Mouse (Mus musculus) urinary bladder, postnatal 36 days (tissue): ENCODE data around the gene Rnf24.
"Not testable (repeated sequence)": the region's sequence is repeated elsewhere in the genome, so short reads cannot be mapped to it uniquely, and the experiment has no call there.

Experiments
- DNase-seq, 2 experiments: peaks; one replicate each; pipeline ENCODE4 v3.0.0; 2022; ENCODE audit warnings: low spot score in 2 of 2, mixed read lengths in 1 of 2

Gene Rnf24

DNA sequence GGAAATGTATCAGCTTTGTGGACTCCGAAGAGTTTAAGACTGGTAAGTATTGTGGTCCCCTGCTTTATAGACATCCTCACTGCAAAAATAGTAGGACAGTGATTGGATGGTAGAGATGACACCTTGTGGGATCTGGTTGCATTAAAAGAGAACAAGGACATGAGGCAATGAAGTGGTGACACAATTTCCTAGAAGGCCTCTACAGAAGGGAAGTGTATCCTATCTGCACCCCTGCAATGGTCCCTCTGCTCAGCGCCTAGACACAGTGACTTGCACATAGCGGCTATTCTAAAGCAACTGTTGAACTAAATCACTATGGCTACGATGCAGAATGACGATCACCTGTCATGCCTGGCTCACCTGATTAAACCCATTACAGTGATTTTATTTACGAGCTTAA is 15.1 kb downstream of the Rnf24 start:
- no peak for DNase-seq

DNA sequence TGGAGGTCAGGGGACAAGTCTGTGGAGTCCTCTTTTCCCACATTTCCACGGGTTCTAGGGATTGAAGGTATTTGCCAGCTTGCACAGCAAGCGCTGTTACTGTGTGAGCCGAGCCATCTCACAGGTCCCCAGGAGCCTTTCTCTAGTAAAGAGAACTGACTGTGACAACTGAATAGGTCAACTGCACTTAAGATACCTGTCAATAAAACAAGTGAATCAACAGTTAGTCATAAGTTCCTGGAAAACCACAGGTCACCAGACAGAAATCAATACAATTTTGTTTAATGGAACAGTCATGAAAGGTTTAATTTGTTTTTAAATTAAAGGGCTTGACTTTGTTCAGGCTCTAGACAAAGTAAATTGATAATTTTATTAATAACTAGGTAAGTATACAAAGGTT is 22.1 kb downstream of the Rnf24 start:
- DNase-seq: no peak

DNA sequence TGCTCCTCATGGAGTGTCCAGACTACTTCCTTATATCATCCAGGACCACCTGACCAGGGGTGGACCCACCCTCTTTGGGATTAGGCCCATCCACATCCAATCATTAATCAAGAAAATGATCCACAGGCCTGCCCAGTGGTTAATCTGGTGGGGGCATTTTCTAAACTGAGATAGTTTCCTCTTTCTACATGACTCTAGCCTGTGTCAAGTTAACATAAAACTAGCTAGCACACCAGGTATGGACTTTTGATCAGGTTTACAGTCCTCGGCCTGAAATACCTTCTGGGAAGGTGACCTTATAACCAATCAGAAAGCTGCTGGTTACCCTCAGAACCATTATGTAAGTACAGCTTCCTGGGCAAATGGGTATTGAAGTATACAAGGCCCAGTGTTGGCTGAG is 23.7 kb downstream of the Rnf24 start:
- no peak for DNase-seq

DNA sequence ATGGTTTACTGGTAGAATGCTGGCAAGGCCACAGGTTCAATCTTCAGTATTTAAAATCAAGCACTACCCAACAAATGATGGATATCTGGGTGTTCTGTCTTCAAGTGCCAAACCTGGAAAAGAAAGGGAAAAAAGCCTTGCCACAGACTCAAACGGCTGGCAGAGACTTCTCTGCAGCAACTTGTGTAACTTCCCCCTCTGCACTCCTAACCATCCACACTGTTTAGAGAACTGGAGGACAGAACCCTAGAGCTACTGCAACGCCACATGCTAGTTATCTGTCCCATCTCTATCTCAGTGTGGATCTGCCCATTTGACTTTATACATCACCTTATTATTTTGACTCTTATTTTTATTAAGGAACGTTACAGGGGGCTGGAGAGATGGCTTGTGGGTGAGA is 26.6 kb downstream of the Rnf24 start:
- no peak for DNase-seq

DNA sequence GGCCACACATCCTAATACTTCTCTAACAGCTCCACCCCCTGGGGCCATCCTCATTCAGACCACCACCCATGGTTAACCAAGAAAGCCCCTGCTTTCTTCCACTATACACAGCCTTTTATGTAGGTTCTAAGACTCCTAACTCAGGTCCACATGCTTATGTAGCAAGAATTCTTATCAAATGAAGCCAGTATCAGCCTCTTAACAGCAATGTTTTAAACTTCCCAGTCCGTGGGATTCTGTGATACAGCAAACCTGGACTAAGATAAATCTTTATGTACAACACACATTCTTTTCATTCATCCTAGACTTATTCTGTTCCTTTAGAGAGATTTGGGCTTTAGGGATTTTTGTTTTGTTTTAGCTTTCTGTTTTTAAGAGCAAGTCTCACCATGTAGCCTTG is 29.0 kb downstream of the Rnf24 start:
- no peak for DNase-seq

DNA sequence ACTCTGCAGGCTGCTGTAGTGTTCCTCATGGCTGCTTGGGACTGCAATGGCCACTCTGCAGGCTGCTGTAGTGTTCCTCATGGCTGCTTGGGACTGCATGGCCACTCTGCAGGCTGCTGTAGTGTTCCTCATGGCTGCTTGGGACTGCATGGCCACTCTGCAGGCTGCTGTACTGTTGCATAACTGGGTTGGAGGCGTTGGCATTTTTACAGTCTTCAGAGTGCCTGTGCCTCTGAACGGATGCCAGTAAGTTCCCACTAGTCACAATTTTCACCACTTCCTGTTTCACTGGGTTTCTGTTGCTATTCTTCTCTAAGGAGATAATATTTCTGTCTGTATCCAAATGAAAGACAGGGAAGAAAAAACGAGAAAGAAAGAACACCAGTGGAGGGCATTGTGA is 31.5 kb downstream of the Rnf24 start:
- peak in 1 of 2 experiments; percentile 60 for DNase-seq

DNA sequence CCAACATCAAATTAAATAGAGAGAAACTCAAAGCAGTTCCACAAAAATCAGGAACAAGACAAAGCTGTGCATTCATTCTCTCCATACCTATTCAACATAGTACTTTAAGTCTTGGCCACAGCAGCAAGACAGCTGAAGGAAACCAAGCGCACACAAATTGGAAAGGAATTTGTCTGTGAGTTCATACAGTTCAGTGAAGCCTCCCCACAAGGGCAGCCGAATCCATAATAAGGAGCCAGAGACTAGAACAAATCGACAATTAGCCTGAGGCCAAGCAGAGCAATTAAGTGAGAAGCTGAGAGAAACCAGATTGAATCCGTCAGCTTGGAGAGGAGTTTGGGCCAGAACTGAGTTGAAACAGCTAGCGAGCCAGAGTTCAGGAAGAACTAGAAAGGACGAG is 33.3 kb downstream of the Rnf24 start:
- no peak for DNase-seq

DNA sequence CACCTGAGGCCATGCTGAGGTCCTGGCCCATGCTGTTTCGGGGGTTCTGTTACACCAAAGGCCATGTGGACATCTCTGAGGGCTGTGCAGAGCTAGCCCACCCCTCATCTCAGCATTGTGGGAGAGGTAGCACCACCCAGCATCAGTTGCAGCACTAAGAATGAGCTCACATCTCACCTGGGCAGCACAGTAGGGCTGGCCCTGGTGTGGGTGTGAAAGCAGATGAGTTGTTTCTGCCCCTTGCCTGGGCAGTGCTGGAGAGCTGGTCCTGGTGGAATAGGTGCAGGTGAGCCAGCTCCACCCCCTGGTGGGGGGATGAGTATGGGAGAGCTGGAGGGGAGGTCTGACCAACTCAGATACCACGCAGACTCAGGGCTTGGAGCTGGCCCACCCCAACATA is 36.5 kb downstream of the Rnf24 start:
- DNase-seq: no peak

DNA sequence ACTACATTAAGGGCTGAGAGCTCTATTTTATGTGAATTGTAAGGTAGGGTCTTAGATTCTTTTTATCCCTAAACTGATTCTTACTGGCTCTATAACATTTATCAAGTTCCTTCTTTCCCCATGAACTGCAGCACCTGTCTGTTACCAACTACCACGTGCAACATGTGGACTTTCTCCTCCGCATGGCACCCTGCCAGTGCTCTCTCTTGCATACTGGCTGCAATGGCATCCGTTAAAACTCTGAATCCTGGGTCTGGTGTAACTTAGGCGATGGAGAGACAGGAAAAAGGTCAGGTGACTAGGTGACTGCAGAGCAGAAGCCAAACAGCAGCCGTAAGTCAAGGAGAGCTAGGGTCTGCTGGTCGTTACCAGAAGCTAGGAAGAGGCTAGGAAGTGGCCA is 43.4 kb downstream of the Rnf24 start:
- peak in 1 of 2 experiments; percentile 11 for DNase-seq

DNA sequence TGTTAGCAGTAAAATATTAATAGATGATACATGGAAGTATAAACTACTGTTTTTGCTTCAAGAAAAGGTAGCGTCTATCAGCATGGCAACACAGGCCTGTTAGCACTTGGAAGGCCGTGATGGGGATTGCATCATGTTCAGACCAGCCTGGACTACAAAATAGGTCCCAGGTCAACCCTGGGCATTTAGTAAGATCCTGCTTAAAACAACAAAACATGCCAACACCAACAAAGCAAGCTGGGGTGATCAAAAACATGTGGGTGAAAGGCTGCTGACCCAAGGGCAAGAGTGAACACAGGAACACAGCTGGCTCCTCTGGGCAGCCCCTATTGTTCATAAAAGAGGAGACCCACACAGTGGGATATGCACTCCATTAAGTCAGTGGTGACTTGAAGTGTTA is 44.9 kb downstream of the Rnf24 start:
- peak in 1 of 2 experiments; percentile 38 for DNase-seq

DNA sequence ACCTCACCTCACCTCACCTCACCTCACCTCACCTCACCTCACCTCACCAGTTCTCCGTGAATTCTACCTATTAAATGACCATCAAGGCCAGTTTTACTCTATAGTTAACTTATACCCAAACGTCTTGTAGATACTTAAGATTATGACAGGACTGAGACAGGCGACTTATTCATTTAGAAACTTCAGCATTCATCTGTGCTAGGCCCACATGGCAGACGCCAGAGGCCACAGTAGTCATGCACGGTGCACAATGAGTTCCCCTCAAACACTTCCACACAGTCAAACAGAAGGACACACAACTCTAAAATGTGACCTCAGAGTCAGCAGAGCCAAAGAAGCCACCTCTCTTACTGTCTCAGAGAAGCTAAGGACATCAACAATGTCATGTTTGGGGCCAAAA is 45.3 kb downstream of the Rnf24 start:
- no peak for DNase-seq

DNA sequence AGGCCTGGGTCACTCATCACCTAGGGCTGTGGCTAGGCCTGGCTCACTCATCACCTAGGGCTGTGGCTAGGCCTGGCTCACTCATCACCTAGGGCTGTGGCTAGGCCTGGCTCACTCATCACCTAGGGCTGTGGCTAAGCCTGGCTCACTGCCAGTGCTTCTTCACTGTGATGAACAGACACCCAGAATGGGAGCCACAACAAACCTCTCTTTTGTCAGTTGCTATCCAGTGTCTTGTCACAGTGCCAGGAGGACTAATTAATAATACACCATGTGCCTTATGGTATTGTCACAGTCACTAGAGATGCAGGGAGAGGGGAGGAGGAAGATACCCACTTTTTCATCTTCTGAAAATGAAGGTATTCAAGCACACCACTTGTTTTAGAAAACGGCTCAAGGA is 47.5 kb downstream of the Rnf24 start:
- DNase-seq: not testable (repeated sequence)

DNA sequence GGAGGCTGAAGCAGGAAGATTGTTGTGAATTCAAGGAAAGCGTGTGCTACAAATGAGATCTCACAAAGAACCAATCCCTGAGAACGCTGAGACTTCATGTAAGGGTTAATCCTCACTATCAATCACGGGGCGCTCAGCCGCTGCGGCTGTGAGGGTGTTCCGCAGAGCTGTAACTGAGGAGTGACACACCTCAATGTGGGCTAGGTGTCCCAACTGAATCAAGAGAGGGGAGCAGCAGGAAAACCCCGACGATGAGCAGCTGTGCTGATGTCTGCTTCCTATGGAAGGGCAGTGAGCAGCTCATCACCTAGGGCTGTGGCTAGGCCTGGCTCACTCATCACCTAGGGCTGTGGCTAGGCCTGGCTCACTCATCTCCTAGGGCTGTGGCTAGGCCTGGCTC is 48.2 kb downstream of the Rnf24 start:
- no peak for DNase-seq

DNA sequence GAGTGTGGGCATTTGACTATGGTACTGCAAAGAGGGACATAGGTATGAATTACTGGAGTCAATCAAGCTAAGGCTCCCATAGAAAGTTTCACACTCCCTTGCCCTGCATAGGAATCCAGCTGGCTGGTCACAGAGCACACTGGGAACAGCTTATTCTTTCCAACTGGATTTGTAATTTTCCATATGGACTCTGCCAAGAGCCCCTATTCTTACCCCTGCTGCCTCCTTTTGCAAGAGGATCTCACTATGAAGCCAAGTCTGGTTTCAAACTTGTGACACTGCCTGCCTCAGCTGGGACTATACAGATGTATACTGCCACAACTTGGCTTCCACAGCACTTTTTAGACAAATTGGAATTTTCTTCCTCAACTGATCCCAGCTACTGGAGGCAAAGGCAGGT is 51.1 kb downstream of the Rnf24 start:
- DNase-seq: peak in 1 of 2 experiments; percentile 6

DNA sequence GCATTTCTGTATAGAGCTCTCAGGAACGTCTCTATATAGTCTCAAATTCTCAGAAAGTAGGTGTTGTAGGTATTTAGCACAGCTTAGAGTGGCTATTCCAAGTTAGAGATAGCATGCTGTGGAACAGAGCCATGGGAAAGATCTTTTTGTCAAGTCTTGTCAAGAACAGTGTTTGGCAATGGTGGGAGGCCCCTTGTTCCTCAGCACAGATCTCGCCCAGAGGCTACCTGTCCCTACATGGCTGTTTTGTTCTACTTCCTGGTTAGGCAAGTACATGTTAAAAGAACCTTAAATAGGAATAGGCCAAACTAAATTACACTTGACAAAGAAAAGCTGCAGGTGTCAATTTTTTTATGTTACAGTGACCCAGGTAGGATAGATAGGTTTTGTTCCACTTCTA is 52.2 kb downstream of the Rnf24 start:
- peak in 1 of 2 experiments; percentile 17 for DNase-seq

DNA sequence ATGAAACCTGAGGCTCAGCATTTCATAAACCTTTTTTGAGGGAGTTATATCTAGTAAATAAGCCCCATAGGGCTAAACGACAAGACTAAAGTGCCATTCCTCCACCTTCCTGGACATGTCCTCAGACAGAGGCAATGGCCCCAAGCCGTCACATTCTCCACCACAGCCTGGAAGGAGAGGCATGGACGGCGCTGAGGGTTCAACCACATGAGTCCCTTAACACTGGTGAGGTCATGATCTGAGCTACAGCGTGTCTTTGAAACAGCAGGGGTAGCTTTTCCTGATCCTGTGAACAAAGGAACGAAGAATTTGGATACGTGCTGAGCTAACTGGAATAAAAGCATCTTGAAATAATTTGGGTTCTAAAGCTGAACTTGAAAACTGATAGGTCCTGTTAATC is 54.0 kb downstream of the Rnf24 start:
- not testable (repeated sequence) for DNase-seq

DNA sequence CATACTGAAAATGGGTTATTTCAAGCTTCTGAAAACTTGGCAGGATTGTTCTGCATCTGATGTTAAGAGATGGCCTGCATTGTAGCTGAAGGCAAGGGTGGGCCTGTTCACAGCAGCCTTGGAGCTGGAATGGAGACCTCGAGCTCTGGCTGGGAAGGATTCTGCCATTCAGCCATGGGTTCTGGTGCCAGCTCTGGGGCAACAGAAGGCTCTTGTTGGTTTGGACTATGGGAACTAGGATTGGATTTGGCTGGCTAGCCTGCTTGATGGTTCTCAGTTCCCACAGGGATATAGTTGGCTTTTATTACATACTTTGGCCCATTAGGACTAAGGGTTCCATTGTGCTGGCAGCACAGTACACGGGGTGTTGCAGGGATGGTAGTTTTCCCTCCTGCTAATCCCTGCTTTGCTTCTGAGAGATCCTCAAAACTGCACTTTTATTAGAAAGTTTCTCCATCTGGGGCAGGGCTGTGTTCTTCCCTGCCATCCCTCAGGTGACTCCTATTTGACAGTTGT is 55.9 kb downstream of the Rnf24 start:
- DNase-seq: no peak

DNA sequence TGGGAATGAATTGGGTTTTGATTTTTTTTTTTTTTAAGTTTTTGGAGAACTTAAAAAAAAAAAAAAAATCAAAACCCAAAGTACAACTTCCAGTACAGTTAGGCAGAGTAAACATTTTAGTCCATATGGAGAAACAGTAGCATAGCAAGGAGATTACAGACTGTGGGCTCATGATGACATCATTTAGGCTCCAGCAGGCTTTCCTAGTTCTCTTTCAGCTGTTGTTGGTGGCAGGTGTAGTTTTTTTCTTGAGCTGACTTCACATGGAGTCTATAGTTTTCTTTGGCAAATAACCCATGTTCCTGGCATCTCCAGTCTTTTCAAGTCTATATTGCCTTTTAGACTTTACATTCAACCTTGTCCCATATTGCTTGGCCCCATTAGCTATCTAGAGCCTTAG is 62.0 kb downstream of the Rnf24 start:
- no peak for DNase-seq

DNA sequence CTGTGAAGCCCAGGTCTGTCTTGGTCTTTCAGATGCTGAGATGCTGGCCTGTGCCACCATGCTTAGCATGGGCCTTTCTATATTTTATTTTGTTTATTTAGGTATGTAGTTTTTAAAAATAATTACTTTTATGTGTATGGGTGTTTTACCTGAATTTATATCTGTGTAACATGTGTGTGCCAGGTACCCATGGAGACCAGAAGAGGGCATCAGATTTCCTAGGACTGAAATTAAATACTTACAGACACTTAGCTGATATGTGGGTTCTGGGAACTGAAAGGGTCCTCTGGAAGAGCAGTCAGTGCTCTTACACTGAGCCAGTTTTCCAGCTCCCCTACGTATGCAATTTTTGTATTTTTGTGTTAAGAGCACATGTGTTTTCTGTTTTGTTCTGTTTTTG is 66.4 kb downstream of the Rnf24 start:
- DNase-seq: no peak

DNA sequence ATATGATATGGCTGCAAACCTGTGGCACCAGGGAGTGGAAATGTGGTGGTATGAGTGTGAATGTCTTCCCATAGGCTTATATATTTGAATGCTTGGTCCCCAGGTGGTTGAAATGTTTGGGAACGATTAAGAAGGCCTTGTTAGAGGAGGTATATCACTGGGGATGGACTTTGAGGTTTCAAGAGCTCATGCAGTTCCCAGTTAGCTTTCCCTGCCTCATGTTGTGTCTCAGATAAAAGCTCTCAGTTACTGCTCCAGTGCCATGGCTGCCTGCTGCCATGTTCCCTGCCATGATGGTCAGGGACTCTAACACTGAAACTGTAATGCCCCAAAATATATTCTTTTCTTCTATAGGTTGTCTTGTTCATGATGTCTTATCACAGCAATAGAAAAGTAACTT is 71.1 kb downstream of the Rnf24 start:
- DNase-seq: no peak

DNA sequence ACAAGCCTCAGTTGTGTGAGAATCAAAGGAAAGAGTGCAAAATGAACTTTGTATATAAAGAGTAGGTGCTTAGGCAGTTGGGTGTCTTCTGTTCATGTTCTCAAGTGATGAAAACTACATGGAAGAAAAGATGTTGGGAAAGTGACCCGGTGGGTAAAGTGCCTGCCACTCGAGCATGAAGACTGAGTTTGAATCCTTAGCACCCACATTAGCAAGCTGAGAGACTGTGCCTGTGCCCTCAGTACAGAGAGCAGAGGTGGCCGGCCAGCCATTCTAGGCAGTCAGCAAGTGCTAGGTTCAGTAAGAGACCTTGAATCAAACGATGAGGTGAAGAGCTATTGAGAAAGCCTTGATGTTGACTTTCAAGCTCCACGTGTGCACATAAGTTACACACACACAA is 76.0 kb downstream of the Rnf24 start:
- DNase-seq: no peak

DNA sequence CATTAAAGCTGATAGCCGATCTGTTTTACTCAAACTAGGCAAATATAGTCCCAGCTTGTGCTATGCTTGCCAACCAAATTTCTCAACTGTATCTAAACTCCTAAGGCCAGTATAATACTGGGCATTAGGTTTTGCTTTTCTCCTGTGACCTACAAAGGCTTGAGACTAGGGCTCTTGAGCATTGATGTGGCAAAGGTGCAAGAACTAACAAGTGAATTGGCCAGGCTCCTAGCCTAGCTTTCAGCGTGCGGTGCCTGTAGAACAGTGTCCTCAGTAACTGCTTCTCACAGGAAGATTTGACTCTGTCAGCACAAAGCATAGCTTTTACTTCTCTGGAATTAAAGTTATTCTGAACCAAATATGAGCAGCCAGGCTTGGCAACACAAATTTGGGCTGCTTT is 77.2 kb downstream of the Rnf24 start:
- no peak for DNase-seq

DNA sequence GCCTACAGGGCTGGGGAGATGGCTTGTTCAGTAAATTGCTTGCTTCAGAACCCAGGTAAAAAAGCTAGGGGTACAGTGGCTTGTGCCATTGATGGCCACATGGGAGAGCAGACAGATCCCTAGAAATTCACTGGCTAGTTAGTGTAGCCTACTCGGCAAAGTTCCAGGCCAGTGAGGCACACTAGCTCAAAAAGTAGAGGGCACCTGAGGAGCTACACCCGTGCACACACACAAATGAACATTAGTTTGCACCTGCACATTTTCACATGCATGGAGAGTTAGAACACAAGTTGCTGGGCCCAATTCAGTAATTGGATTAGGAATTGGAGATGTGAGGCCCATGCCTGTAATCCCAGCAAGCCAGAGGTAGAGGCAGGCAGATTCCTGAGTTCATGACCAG is 87.6 kb downstream of the Rnf24 start:
- DNase-seq: no peak

DNA sequence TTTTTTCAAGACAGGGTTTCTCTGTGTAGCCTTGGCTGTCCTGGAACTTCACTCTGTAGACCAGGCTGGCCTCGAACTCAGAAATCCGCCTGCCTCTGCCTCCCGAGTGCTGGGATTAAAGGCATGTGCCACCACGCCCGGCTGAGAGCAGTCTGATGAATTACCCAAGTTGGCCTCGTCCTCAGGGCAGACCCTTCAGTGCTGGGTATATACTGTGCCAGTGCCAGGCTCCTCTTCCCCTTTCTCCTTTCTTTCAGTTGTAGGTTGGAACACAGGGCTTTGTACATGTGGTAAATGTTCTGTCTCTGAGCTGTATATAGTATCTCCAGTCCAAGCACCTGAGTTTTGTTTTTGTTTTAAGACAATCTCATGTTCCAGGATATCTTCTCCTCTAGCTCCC is 88.7 kb downstream of the Rnf24 start:
- DNase-seq: no peak
